Mouse (Mus musculus): ENCODE data around the gene Rpa2. TPM values are rescaled to one million over a fixed set of nuclear protein-coding genes. Genes with fewer than 3 reads are reported as not detected.
"Not testable (repeated sequence)": the region's sequence is repeated elsewhere in the genome, so short reads cannot be mapped to it uniquely, and the experiment has no call there.

The Rpa2 gene
- polyA plus RNA-seq, 1 experiment from 2014 or later: 182 TPM

- no peak overlapping the region for H3K27ac ChIP-seq (replicated peaks; ENCODE audit: low read depth, low read length)
- ATAC-seq (ENCODE audit: insufficient number of reproducible peaks, low FRiP score, low TSS enrichment, low read depth) (no peak), DNase-seq (ENCODE audit: low spot score) (no peak)
- peaks cover 46% of the 10 kb centered on the region for H3K36me3 ChIP-seq (ENCODE audit: control insufficient read depth, insufficient read depth, low read length)
- no peaks in the 10 kb centered on the region for H3K9me3 ChIP-seq (ENCODE audit: control insufficient read depth, low read length)
- no peak overlapping the region for H3K4me2 ChIP-seq (ENCODE audit: low read depth, severe bottlenecking)
- H3K4me1 ChIP-seq (ENCODE audit: control insufficient read depth, insufficient read depth, low read length): no peaks in the 10 kb centered on the region
- WGBS: 93% methylated on average over 6 of the region's 6 CpGs
- no peak overlapping the region for H3K4me3 ChIP-seq (ENCODE audit: low read depth, low read length)
- H3K27me3 ChIP-seq (ENCODE audit: control insufficient read depth, insufficient read depth, low read length): no peaks in the 10 kb centered on the region
- no peak overlapping the region for H3K9ac ChIP-seq (ENCODE audit: low read length)
These were observed 10.6 kb downstream of the Rpa2 start for GRCm38 (mm10) chr4:132778562-132779201.

- DNase-seq (ENCODE audit: low spot score): no peak
- no peaks in the 10 kb centered on the region for H3K9me3 ChIP-seq (ENCODE audit: control insufficient read depth, low read length)
- no peak for ATAC-seq (ENCODE audit: insufficient number of reproducible peaks, low FRiP score, low TSS enrichment, low read depth)
These were observed 12.2 kb downstream of the Rpa2 start for GRCm38 (mm10) chr4:132780288-132780687.

GRCm38 (mm10) chr4:132783732-132784131, 15.6 kb downstream of the Rpa2 start:
- Histone ChIP-seq H3K4me3 (ENCODE audit: low read depth, low read length) (no peak overlapping the region), H3K9me3 (ENCODE audit: control insufficient read depth, low read length) (no peaks in the 10 kb centered on the region), H3K27me3 (ENCODE audit: control insufficient read depth, insufficient read depth, low read length) (no peaks in the 10 kb centered on the region), H3K4me1 (ENCODE audit: control insufficient read depth, insufficient read depth, low read length) (no peaks in the 10 kb centered on the region), H3K27ac (replicated peaks; ENCODE audit: low read depth, low read length) (no peak overlapping the region), H3K4me2 (ENCODE audit: low read depth, severe bottlenecking) (no peak overlapping the region), H3K9ac (ENCODE audit: low read length) (no peak overlapping the region), H3K36me3 (ENCODE audit: control insufficient read depth, insufficient read depth, low read length) (peaks cover 8% of the 10 kb centered on the region; the same call in 1 of the 2 replicates)
- 93% methylated on average over 2 of the region's 2 CpGs for WGBS
- DNase-seq (ENCODE audit: low spot score) (no peak), ATAC-seq (ENCODE audit: insufficient number of reproducible peaks, low FRiP score, low TSS enrichment, low read depth) (no peak)

More at GRCm38 (mm10) chr4:132780288-132780687, 12.2 kb downstream of the Rpa2 start:
- Histone ChIP-seq H3K9ac (ENCODE audit: low read length) (no peak overlapping the region), H3K4me3 (ENCODE audit: low read depth, low read length) (no peak overlapping the region), H3K4me1 (ENCODE audit: control insufficient read depth, insufficient read depth, low read length) (no peaks in the 10 kb centered on the region), H3K27ac (replicated peaks; ENCODE audit: low read depth, low read length) (no peak overlapping the region), H3K4me2 (ENCODE audit: low read depth, severe bottlenecking) (no peak overlapping the region), H3K36me3 (ENCODE audit: control insufficient read depth, insufficient read depth, low read length) (peaks cover 35% of the 10 kb centered on the region), H3K27me3 (ENCODE audit: control insufficient read depth, insufficient read depth, low read length) (no peaks in the 10 kb centered on the region)
- 89% methylated on average over 4 of the region's 4 CpGs for WGBS

GRCm38 (mm10) chr4:132785228-132785627, 17.1 kb downstream of the Rpa2 start:
- no peak overlapping the region for H3K27ac ChIP-seq (replicated peaks; ENCODE audit: low read depth, low read length)
- ATAC-seq (ENCODE audit: insufficient number of reproducible peaks, low FRiP score, low TSS enrichment, low read depth) (no peak), DNase-seq (ENCODE audit: low spot score) (no peak)
- 87% methylated on average over 13 of the region's 13 CpGs for WGBS
- no peak overlapping the region for H3K4me2 ChIP-seq (ENCODE audit: low read depth, severe bottlenecking)
- H3K36me3 ChIP-seq (ENCODE audit: control insufficient read depth, insufficient read depth, low read length): no peaks in the 10 kb centered on the region
- no peaks in the 10 kb centered on the region for H3K27me3 ChIP-seq (ENCODE audit: control insufficient read depth, insufficient read depth, low read length)
- no peaks in the 10 kb centered on the region for H3K9me3 ChIP-seq (ENCODE audit: control insufficient read depth, low read length)
- H3K4me1 ChIP-seq (ENCODE audit: control insufficient read depth, insufficient read depth, low read length): no peaks in the 10 kb centered on the region
- no peak overlapping the region for H3K9ac ChIP-seq (ENCODE audit: low read length)
- H3K4me3 ChIP-seq (ENCODE audit: low read depth, low read length): no peak overlapping the region

- DNase-seq (ENCODE audit: low spot score) (no peak), ATAC-seq (ENCODE audit: insufficient number of reproducible peaks, low FRiP score, low TSS enrichment, low read depth) (no peak)
These were observed 21.6 kb downstream of the Rpa2 start for GRCm38 (mm10) chr4:132789731-132790130.

GRCm38 (mm10) chr4:132793322-132794004, 25.3 kb downstream of the Rpa2 start:
- ATAC-seq (ENCODE audit: insufficient number of reproducible peaks, low FRiP score, low TSS enrichment, low read depth): not testable (repeated sequence)

More at GRCm38 (mm10) chr4:132789731-132790130, 21.6 kb downstream of the Rpa2 start:
- H3K4me2 ChIP-seq (ENCODE audit: low read depth, severe bottlenecking): no peak overlapping the region
- no peak overlapping the region for H3K27ac ChIP-seq (replicated peaks; ENCODE audit: low read depth, low read length)
- no peaks in the 10 kb centered on the region for H3K36me3 ChIP-seq (ENCODE audit: control insufficient read depth, insufficient read depth, low read length)
- no peak overlapping the region for H3K4me3 ChIP-seq (ENCODE audit: low read depth, low read length)
- H3K9me3 ChIP-seq (ENCODE audit: control insufficient read depth, low read length): no peaks in the 10 kb centered on the region
- H3K9ac ChIP-seq (ENCODE audit: low read length): no peak overlapping the region
- no peaks in the 10 kb centered on the region for H3K4me1 ChIP-seq (ENCODE audit: control insufficient read depth, insufficient read depth, low read length)
- 93% methylated on average over 8 of the region's 8 CpGs for WGBS
- H3K27me3 ChIP-seq (ENCODE audit: control insufficient read depth, insufficient read depth, low read length): peaks cover 3% of the 10 kb centered on the region

GRCm38 (mm10) chr4:132794028-132794427, 25.9 kb downstream of the Rpa2 start:
- no peak overlapping the region for H3K27ac ChIP-seq (replicated peaks; ENCODE audit: low read depth, low read length)
- ATAC-seq (ENCODE audit: insufficient number of reproducible peaks, low FRiP score, low TSS enrichment, low read depth) (no peak), DNase-seq (ENCODE audit: low spot score) (no peak)
- H3K27me3 ChIP-seq (ENCODE audit: control insufficient read depth, insufficient read depth, low read length): peaks cover 9% of the 10 kb centered on the region
- H3K9me3 ChIP-seq (ENCODE audit: control insufficient read depth, low read length): no peaks in the 10 kb centered on the region
- no peak overlapping the region for H3K9ac ChIP-seq (ENCODE audit: low read length)
- H3K36me3 ChIP-seq (ENCODE audit: control insufficient read depth, insufficient read depth, low read length): no peaks in the 10 kb centered on the region
- no peak overlapping the region for H3K4me3 ChIP-seq (ENCODE audit: low read depth, low read length)
- 83% methylated on average over 9 of the region's 9 CpGs for WGBS
- H3K4me1 ChIP-seq (ENCODE audit: control insufficient read depth, insufficient read depth, low read length): peaks cover 5% of the 10 kb centered on the region; the same call in 1 of the 2 replicates
- H3K4me2 ChIP-seq (ENCODE audit: low read depth, severe bottlenecking): no peak overlapping the region

More at GRCm38 (mm10) chr4:132793322-132794004, 25.3 kb downstream of the Rpa2 start:
- H3K4me1 ChIP-seq (ENCODE audit: control insufficient read depth, insufficient read depth, low read length); DNase-seq (ENCODE audit: low spot score); H3K4me3 ChIP-seq (ENCODE audit: low read depth, low read length); H3K4me2 ChIP-seq (ENCODE audit: low read depth, severe bottlenecking); H3K27ac ChIP-seq (replicated peaks; ENCODE audit: low read depth, low read length); H3K9me3 ChIP-seq (ENCODE audit: control insufficient read depth, low read length); H3K36me3 ChIP-seq (ENCODE audit: control insufficient read depth, insufficient read depth, low read length); H3K27me3 ChIP-seq (ENCODE audit: control insufficient read depth, insufficient read depth, low read length); H3K9ac ChIP-seq (ENCODE audit: low read length): not testable (repeated sequence)
- 87% methylated on average over 8 of the region's 9 CpGs for WGBS

GRCm38 (mm10) chr4:132794760-132795159, 26.6 kb downstream of the Rpa2 start:
- H3K27ac ChIP-seq (replicated peaks; ENCODE audit: low read depth, low read length): no peak overlapping the region
- ATAC-seq (ENCODE audit: insufficient number of reproducible peaks, low FRiP score, low TSS enrichment, low read depth) (no peak), DNase-seq (ENCODE audit: low spot score) (no peak)
- peaks cover 9% of the 10 kb centered on the region for H3K27me3 ChIP-seq (ENCODE audit: control insufficient read depth, insufficient read depth, low read length)
- H3K4me1 ChIP-seq (ENCODE audit: control insufficient read depth, insufficient read depth, low read length): peaks cover 5% of the 10 kb centered on the region; the same call in 1 of the 2 replicates
- no peaks in the 10 kb centered on the region for H3K36me3 ChIP-seq (ENCODE audit: control insufficient read depth, insufficient read depth, low read length)
- H3K9me3 ChIP-seq (ENCODE audit: control insufficient read depth, low read length): no peaks in the 10 kb centered on the region
- no peak overlapping the region for H3K4me2 ChIP-seq (ENCODE audit: low read depth, severe bottlenecking)
- 83% methylated on average over 8 of the region's 8 CpGs for WGBS
- H3K9ac ChIP-seq (ENCODE audit: low read length): no peak overlapping the region
- H3K4me3 ChIP-seq (ENCODE audit: low read depth, low read length): no peak overlapping the region
